Mouse (Mus musculus) limb, embryonic 11.5 days (tissue): Measurements from ENCODE around the gene Chrna3. TPM values are rescaled to one million over a fixed set of nuclear protein-coding genes. Genes with fewer than 3 reads are reported as not detected.
A peak's percentile ranks its signal among the peaks of the same experiment; 100 is the strongest.

Experiments
- ATAC-seq: fragments of 200-750 bp; cut with Nextera tagmentation; 2 replicates; pipeline ENCODE4 v1.8.0; 2017; ENCODE audit warnings: low read depth; ENCODE audit not compliant: insufficient number of reproducible peaks, low FRiP score, low TSS enrichment
- DNase-seq: peaks from one replicate; pipeline ENCODE4 v3.0.0-alpha.2; 2015; ENCODE audit warnings: low spot score
- H3K27ac ChIP-seq: fragments of 300-500 bp; sonication (generic); replicated peaks from 2 replicates; pipeline ENCODE4 v1.5.1; 2014; ENCODE audit warnings: low read depth, mild to moderate bottlenecking, low read length
- H3K27me3 ChIP-seq: fragments of 300-500 bp; sonication (generic); 2 replicates; pipeline ENCODE4 v1.6.1; 2014; ENCODE audit warnings: mild to moderate bottlenecking, low read length, mixed read lengths; ENCODE audit not compliant: control insufficient read depth, insufficient read depth
- H3K36me3 ChIP-seq: fragments of 300-500 bp; sonication (generic); 2 replicates; pipeline ENCODE4 v1.6.1; 2014; ENCODE audit warnings: mild to moderate bottlenecking, low read length, moderate library complexity, mixed read lengths; ENCODE audit not compliant: control insufficient read depth, insufficient read depth
- H3K4me1 ChIP-seq: fragments of 300-500 bp; sonication (generic); 2 replicates; pipeline ENCODE4 v1.6.1; 2014; ENCODE audit warnings: low read length, mixed read lengths; ENCODE audit not compliant: control insufficient read depth, insufficient read depth
- H3K4me2 ChIP-seq: fragments of 300-500 bp; sonication (generic); 2 replicates; pipeline ENCODE4 v1.6.1; 2014; ENCODE audit warnings: low read depth, mild to moderate bottlenecking, moderate library complexity; ENCODE audit not compliant: severe bottlenecking
- H3K4me3 ChIP-seq: fragments of 300-500 bp; sonication (generic); 2 replicates; pipeline ENCODE4 v1.5.1; 2014; ENCODE audit warnings: low read depth, low read length
- H3K9ac ChIP-seq: fragments of 300-500 bp; sonication (generic); 2 replicates; pipeline ENCODE4 v1.6.1; 2014; ENCODE audit warnings: mild to moderate bottlenecking, low read length
- H3K9me3 ChIP-seq: fragments of 300-500 bp; sonication (generic); 2 replicates; pipeline ENCODE4 v1.6.1; 2016; ENCODE audit warnings: low read length; ENCODE audit not compliant: control insufficient read depth
- WGBS: fragments of 180-500 bp; shearing (Covaris S2); extraction: QIAGEN DNeasy Blood & Tissue Kit; methylation state at CpG from one replicate; pipeline ENCODE4 v1.1.7; 2014; 5-methylcytosine and 5-hydroxymethylcytosine counted together
- polyA plus RNA-seq: library from polyadenylated mRNA; unstranded; fragments of >200 nt; fragmentation: Nextera tagmentation; extraction: Ambion mirVana; gene quantifications from 2 replicates; pipeline ENCODE4 v1.2.1, GENCODE M21; 2014

Chrna3 gene
- 0.13 TPM in 1 of 2 replicates, not detected in the other for polyA plus RNA-seq

DNA sequence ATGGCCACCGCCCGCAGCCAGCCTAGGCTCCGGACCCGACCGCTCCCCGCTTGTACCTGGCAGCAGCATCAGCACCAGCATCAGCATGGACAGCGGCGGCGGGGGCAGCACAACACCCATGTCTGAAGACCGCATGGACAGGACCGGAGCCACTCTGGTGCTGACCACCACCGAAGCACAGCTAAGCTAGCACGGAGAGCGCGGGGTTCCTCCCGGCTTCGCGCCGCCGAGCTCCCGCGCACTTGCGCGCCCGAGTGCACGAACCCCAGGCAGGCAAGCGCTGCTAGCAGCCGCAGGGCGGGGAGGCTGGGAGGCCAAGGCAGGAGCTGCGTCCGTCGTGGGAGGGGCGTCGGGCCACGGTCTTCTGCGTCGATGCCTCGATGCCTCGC, at the start of gene Chrna3:
Gene Chrna3, minus strand, starts transcription at position 288 of the 389 bp plus-strand sequence.
- H3K4me2 ChIP-seq: peak within 1 kb of the TSS; percentile 64
- H3K36me3 ChIP-seq: no peaks in the 10 kb centered on the region
- no peak within 1 kb of the TSS; the same call in 1 of the 2 replicates for H3K9ac ChIP-seq
- under 1% methylated on average over 39 of the region's 39 CpGs for WGBS
- peak; percentile 75 for DNase-seq
- peaks cover 32% of the 10 kb centered on the region for H3K27me3 ChIP-seq
- no peak; the same call in 1 of the 2 replicates for ATAC-seq
- H3K27ac ChIP-seq: no peak within 1 kb of the TSS
- peak within 1 kb of the TSS; percentile 28 for H3K4me3 ChIP-seq
- no peaks in the 10 kb centered on the region for H3K9me3 ChIP-seq
- peaks cover 9% of the 10 kb centered on the region; the same call in 1 of the 2 replicates for H3K4me1 ChIP-seq

DNA sequence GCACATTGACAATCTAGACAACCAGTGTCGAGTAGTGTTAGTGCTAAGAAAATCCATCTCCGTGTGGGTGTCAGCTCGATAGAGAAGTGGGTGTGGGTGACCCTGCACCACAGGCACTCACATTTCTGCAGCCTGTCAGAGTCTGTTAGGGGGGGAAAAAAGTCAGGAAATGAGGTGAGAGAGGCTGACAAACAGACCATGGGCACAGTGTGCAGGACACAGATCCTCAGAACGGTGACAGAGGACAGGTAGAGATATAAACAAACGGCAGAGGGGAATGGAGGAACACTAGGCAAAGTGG, 41.6 kb upstream of the Chrna3 start:
- DNase-seq: no peak
- H3K27ac ChIP-seq: no peak overlapping the region

GRCm38 (mm10) chr9:55067260-55067964, 41.0 kb upstream of the Chrna3 start:
- Histone ChIP-seq H3K27me3 (no peaks in the 10 kb centered on the region), H3K4me1 (peaks cover 10% of the 10 kb centered on the region), H3K27ac (no peak overlapping the region), H3K36me3 (no peaks in the 10 kb centered on the region), H3K4me3 (no peak overlapping the region), H3K9me3 (no peaks in the 10 kb centered on the region), H3K4me2 (peak overlapping the region; percentile 15; the same call in 1 of the 2 replicates), H3K9ac (no peak overlapping the region)
- 20% methylated on average over 8 of the region's 8 CpGs for WGBS
- ATAC-seq: no peak
- DNase-seq: peak; percentile 59

More for the DNA sequence above, 41.6 kb upstream of the Chrna3 start:
- Histone ChIP-seq H3K4me1 (peaks cover 10% of the 10 kb centered on the region), H3K36me3 (no peaks in the 10 kb centered on the region), H3K9ac (no peak overlapping the region), H3K9me3 (no peaks in the 10 kb centered on the region), H3K4me3 (no peak overlapping the region), H3K4me2 (peak overlapping the region; percentile 15; the same call in 1 of the 2 replicates), H3K27me3 (no peaks in the 10 kb centered on the region)
- ATAC-seq: no peak
- 25% methylated on average over 5 of the region's 5 CpGs for WGBS

DNA sequence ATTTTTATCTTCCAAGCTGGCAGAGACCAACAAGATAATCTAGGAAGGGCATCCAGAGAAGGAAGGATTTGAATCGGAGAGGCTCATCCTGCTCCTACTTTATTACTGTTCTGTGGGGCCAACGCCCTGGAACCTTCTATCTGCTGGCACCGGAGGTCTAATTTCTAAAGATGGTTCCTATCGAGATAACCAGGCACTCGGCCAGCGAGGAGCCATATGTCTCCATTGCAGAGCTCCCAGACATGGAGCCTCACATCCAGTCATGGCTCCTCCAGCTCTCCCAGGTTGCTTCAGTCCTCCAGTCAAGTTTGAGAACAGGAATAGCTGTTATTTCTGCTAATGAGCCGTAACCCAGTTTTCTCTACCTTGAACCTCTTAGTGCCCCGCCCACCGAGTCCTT, 38.9 kb upstream of the Chrna3 start:
- H3K4me1 ChIP-seq: peaks cover 10% of the 10 kb centered on the region
- ATAC-seq: no peak
- DNase-seq: no peak
- WGBS: 88% methylated on average over 9 of the region's 9 CpGs
- H3K9me3 ChIP-seq: no peaks in the 10 kb centered on the region
- H3K4me3 ChIP-seq: no peak overlapping the region
- H3K36me3 ChIP-seq: no peaks in the 10 kb centered on the region
- no peak overlapping the region for H3K27ac ChIP-seq
- no peaks in the 10 kb centered on the region for H3K27me3 ChIP-seq
- H3K4me2 ChIP-seq: no peak overlapping the region
- no peak overlapping the region for H3K9ac ChIP-seq

- Histone ChIP-seq H3K4me3 (no peak overlapping the region), H3K27ac (no peak overlapping the region), H3K4me2 (no peak overlapping the region), H3K27me3 (no peaks in the 10 kb centered on the region), H3K9me3 (no peaks in the 10 kb centered on the region), H3K9ac (no peak overlapping the region), H3K4me1 (no peaks in the 10 kb centered on the region), H3K36me3 (no peaks in the 10 kb centered on the region)
- DNase-seq: no peak
- WGBS: 91% methylated on average over 4 of the region's 4 CpGs
- no peak for ATAC-seq
These were observed 31.7 kb upstream of the Chrna3 start for GRCm38 (mm10) chr9:55058067-55058466.

- WGBS: 93% methylated on average over 2 of the region's 2 CpGs
- no peak for ATAC-seq
- H3K36me3 ChIP-seq: no peaks in the 10 kb centered on the region
These were observed 29.1 kb upstream of the Chrna3 start for GRCm38 (mm10) chr9:55055386-55055930.

GRCm38 (mm10) chr9:55048211-55048880, 22.0 kb upstream of the Chrna3 start, which contains the start of gene Chrnb4:
TSS of gene Chrnb4 (minus strand) at chr9:55048779.
- WGBS: under 1% methylated on average over 23 of the region's 23 CpGs
- DNase-seq: peak; percentile 66
- H3K4me3 ChIP-seq: peak within 1 kb of the TSS; percentile 42
- 0 out of 2 replicates have a peak, but pooled peaks cover 2% of the 10 kb centered on the region for H3K4me1 ChIP-seq
- peak; percentile 81 for ATAC-seq
- no peaks in the 10 kb centered on the region for H3K9me3 ChIP-seq
- peak within 1 kb of the TSS; percentile 52 for H3K4me2 ChIP-seq
- no peaks in the 10 kb centered on the region for H3K36me3 ChIP-seq
- no peaks in the 10 kb centered on the region for H3K27me3 ChIP-seq
- peak within 1 kb of the TSS; percentile 1 for H3K9ac ChIP-seq
- no peak within 1 kb of the TSS for H3K27ac ChIP-seq

More at GRCm38 (mm10) chr9:55055386-55055930, 29.1 kb upstream of the Chrna3 start:
- no peaks in the 10 kb centered on the region for H3K9me3 ChIP-seq
- H3K4me3 ChIP-seq: no peak overlapping the region
- H3K4me2 ChIP-seq: no peak overlapping the region
- H3K27ac ChIP-seq: no peak overlapping the region
- no peaks in the 10 kb centered on the region for H3K4me1 ChIP-seq
- no peak overlapping the region for H3K9ac ChIP-seq
- H3K27me3 ChIP-seq: no peaks in the 10 kb centered on the region
- no peak for DNase-seq

GRCm38 (mm10) chr9:55046764-55047163, 20.4 kb upstream of the Chrna3 start:
- ATAC-seq: no peak
- H3K27me3 ChIP-seq: no peaks in the 10 kb centered on the region
- H3K36me3 ChIP-seq: no peaks in the 10 kb centered on the region
- 0% methylated on average over 3 of the region's 3 CpGs for WGBS
- no peak overlapping the region for H3K4me2 ChIP-seq
- no peak overlapping the region for H3K9ac ChIP-seq
- H3K4me1 ChIP-seq: 0 out of 2 replicates have a peak, but pooled peaks cover 2% of the 10 kb centered on the region
- H3K27ac ChIP-seq: no peak overlapping the region
- no peak overlapping the region for H3K4me3 ChIP-seq
- DNase-seq: no peak
- no peaks in the 10 kb centered on the region for H3K9me3 ChIP-seq
